Mouse (Mus musculus) cerebellum, adult 2 months (tissue): ENCODE measurements around the gene Gm21974.

Experiments used
- CTCF ChIP-seq: fragments of 200-500 bp; IDR thresholded peaks from 2 replicates; pipeline ENCODE4 v1.5.1; 2011; ENCODE audit warnings: low read depth, mild to moderate bottlenecking, control low read depth, low read length, moderate library complexity, borderline replicate concordance; ENCODE audit not compliant: insufficient read depth
- POLR2A ChIP-seq: fragments of 200-500 bp; IDR thresholded peaks from 2 replicates; pipeline ENCODE4 v1.6.1; 2011; ENCODE audit warnings: low read length, control low read depth, borderline replicate concordance; ENCODE audit not compliant: insufficient read depth

DNA sequence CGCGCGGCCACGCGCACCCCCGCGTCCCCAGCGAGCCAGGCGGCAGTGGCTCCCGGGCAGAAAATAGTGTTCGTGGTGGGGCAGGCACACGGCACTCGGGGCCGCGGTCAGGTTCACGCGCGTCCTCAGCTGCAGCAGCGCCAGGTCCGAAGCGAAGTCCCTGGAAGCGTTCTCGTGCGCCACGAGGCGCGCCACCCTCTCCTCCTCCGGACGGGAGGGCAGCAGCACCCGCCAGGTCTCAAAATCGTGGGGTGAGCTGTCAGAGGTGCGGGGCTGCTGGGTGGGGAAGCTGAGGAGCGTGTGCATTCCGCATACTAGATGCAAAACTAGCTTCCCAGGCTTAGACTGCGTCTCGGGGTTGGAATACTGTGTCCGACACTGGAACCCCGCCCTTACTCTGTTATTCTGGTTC, 40.5 kb upstream of the Gm21974 start:
- TF ChIP-seq CTCF: no peak
- TF ChIP-seq POLR2A: no peak
